In the genomic region with DNA sequence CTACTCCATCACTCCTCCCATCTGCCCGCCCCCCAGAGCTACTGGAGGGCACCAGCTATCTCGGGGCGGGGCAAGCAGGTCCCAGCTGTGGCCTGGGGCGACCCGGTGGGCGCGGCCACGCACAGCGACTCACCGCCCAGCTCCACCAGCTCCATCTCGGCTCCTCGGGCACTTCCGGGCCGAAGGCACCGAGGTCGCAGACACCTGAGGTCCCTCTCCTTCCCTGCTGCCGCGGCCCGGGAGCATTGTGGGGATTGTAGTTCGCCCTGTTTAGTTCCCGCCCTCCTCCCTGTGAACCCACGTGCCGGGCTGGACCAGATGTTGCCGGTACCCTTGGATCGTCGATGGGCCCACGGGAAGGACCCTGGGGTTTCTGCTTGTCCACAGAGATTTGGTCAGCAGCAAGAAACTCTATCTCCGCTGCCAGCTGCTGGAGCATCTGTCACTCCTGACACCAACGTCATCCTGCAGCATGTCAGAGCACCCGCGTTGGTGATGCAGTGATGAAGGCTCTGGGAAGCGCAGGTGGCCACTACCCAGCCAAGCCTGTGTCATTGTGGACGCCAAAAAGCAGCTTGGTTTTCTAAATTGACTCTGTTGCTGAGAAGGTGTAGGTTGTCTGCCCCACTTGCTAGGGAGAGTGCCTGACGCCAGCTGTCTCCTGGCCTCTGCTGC, we compare ENCODE assay signal across 8 mouse cellular contexts. TPM values are rescaled to one million over a fixed set of nuclear protein-coding genes. Genes with fewer than 3 reads are reported as not detected.
DNase-seq lines count a peak whose midpoint lies in the region; ATAC-seq and TF ChIP-seq lines count a peak whose summit lies in the region.

A gene (minus strand): TSS at position 231 of the 675 bp plus-strand sequence.

- no peak; the same call in 1 of the 2 replicates for TF ChIP-seq CTCF in bone marrow, adult 2 months (IDR thresholded peaks at IDR 0.05; ENCODE audit: control insufficient read depth, insufficient read depth, low read length)
- no peak for TF ChIP-seq CTCF in embryonic fibroblast, embryonic 13.5 days (IDR thresholded peaks at IDR 0.05; ENCODE audit: borderline replicate concordance, insufficient read depth, low read length)
- TF ChIP-seq CTCF in midbrain, postnatal 0 days (IDR thresholded peaks at IDR 0.05), result no peak

- peak within 1 kb of the TSS; percentile 76 for H3K4me2 ChIP-seq in kidney, embryonic 15.5 days
- peak within 1 kb of the TSS; percentile 77 for H3K4me2 ChIP-seq in limb, embryonic 15.5 days
- H3K4me2 ChIP-seq in midbrain, postnatal 0 days (ENCODE audit: low read depth, low read length, poor library complexity, severe bottlenecking), result peak within 1 kb of the TSS; percentile 92

- 3% methylated on average over 34 of the region's 34 CpGs for WGBS in bone marrow, adult 2 months
- WGBS in heart, embryonic 10.5 days, result 2% methylated on average over 34 of the region's 34 CpGs
- WGBS in kidney, embryonic 15.5 days, result 2% methylated on average over 34 of the region's 34 CpGs
- WGBS in limb, embryonic 15.5 days, result 3% methylated on average over 33 of the region's 34 CpGs
- 1% methylated on average over 34 of the region's 34 CpGs for WGBS in midbrain, postnatal 0 days

- ATAC-seq in kidney, embryonic 15.5 days (replicated peaks; ENCODE audit: low FRiP score), result peak; percentile 66
- ATAC-seq in limb, embryonic 15.5 days (ENCODE audit: insufficient number of reproducible peaks, low FRiP score, low TSS enrichment, low read depth), result peak; percentile 42
- peak; percentile 64 for ATAC-seq in midbrain, postnatal 0 days (ENCODE audit: low FRiP score)

- H3K9me3 ChIP-seq in heart, embryonic 10.5 days, result no peaks in the 10 kb centered on the region
- H3K9me3 ChIP-seq in kidney, embryonic 15.5 days (replicated peaks), result no peaks in the 10 kb centered on the region
- no peaks in the 10 kb centered on the region for H3K9me3 ChIP-seq in limb, embryonic 15.5 days
- H3K9me3 ChIP-seq in midbrain, postnatal 0 days (ENCODE audit: low read length), result no peaks in the 10 kb centered on the region

- peak; percentile 40; the same call in 1 of the 2 replicates for TF ChIP-seq POLR2A in bone marrow, adult 2 months (IDR thresholded peaks at IDR 0.05; ENCODE audit: borderline replicate concordance, control insufficient read depth, low read depth, low read length)
- TF ChIP-seq POLR2A in embryonic fibroblast, embryonic 13.5 days (IDR thresholded peaks at IDR 0.05; ENCODE audit: low read depth, low read length), result peak; percentile 22; the same call in 1 of the 2 replicates

- peak; percentile 96 for DNase-seq in A20 (ENCODE audit: low read depth, low spot score)
- DNase-seq in heart, embryonic 10.5 days (ENCODE audit: low spot score), result peak; percentile 96
- peak; percentile 79 for DNase-seq in midbrain, postnatal 0 days (ENCODE audit: low spot score)
- peak; percentile 89 to 90 for DNase-seq in spleen, postnatal 36 days (ENCODE audit: low spot score in 2 of 2)

- no peaks in the 10 kb centered on the region for H3K27me3 ChIP-seq in heart, embryonic 10.5 days (ENCODE audit: insufficient read depth, poor library complexity, severe bottlenecking)
- H3K27me3 ChIP-seq in kidney, embryonic 15.5 days, result peaks cover 3% of the 10 kb centered on the region; the same call in 1 of the 2 replicates
- no peaks in the 10 kb centered on the region for H3K27me3 ChIP-seq in limb, embryonic 15.5 days
- no peaks in the 10 kb centered on the region for H3K27me3 ChIP-seq in midbrain, postnatal 0 days (ENCODE audit: insufficient read depth, low read length)

- H3K4me3 ChIP-seq in bone marrow, adult 2 months (replicated peaks; ENCODE audit: control insufficient read depth, low read depth, low read length), result peak within 1 kb of the TSS; percentile 65
- peak within 1 kb of the TSS; percentile 43 for H3K4me3 ChIP-seq in embryonic fibroblast, embryonic 13.5 days (ENCODE audit: insufficient read depth, low read length)
- peak within 1 kb of the TSS; percentile 78 for H3K4me3 ChIP-seq in heart, embryonic 10.5 days
- H3K4me3 ChIP-seq in kidney, embryonic 15.5 days (replicated peaks), result peak within 1 kb of the TSS; percentile 68
- H3K4me3 ChIP-seq in limb, embryonic 15.5 days, result peak within 1 kb of the TSS; percentile 59
- peak within 1 kb of the TSS; percentile 70 for H3K4me3 ChIP-seq in midbrain, postnatal 0 days (ENCODE audit: low read depth, low read length)

- H3K4me1 ChIP-seq in bone marrow, adult 2 months (ENCODE audit: control insufficient read depth, insufficient read depth, low read length), result peaks cover 1% of the 10 kb centered on the region; the same call in 1 of the 2 replicates
- peaks cover 4% of the 10 kb centered on the region; the same call in 1 of the 2 replicates for H3K4me1 ChIP-seq in embryonic fibroblast, embryonic 13.5 days (ENCODE audit: control insufficient read depth, insufficient read depth, low read length)
- H3K4me1 ChIP-seq in heart, embryonic 10.5 days, result peaks cover 46% of the 10 kb centered on the region
- peaks cover 49% of the 10 kb centered on the region for H3K4me1 ChIP-seq in kidney, embryonic 15.5 days
- peaks cover 47% of the 10 kb centered on the region for H3K4me1 ChIP-seq in limb, embryonic 15.5 days
- peaks cover 16% of the 10 kb centered on the region for H3K4me1 ChIP-seq in midbrain, postnatal 0 days (ENCODE audit: insufficient read depth, low read length)

- peak within 1 kb of the TSS; percentile 48 for H3K27ac ChIP-seq in bone marrow, adult 2 months (ENCODE audit: control insufficient read depth, insufficient read depth, low read depth, low read length, poor library complexity)
- no peak within 1 kb of the TSS for H3K27ac ChIP-seq in embryonic fibroblast, embryonic 13.5 days (ENCODE audit: insufficient read depth, low read length)
- H3K27ac ChIP-seq in heart, embryonic 10.5 days, result peak within 1 kb of the TSS; percentile 88
- H3K27ac ChIP-seq in kidney, embryonic 15.5 days, result peak within 1 kb of the TSS; percentile 34
- peak within 1 kb of the TSS; percentile 14; the same call in 1 of the 2 replicates for H3K27ac ChIP-seq in limb, embryonic 15.5 days
- peak within 1 kb of the TSS; percentile 57 for H3K27ac ChIP-seq in midbrain, postnatal 0 days (ENCODE audit: low read depth, low read length)

- peak within 1 kb of the TSS; percentile 59 for H3K9ac ChIP-seq in kidney, embryonic 15.5 days
- H3K9ac ChIP-seq in limb, embryonic 15.5 days, result peak within 1 kb of the TSS; percentile 43
- peak within 1 kb of the TSS; percentile 66 for H3K9ac ChIP-seq in midbrain, postnatal 0 days (replicated peaks; ENCODE audit: low read length, poor library complexity, severe bottlenecking)

- peaks cover 13% of the 10 kb centered on the region for H3K36me3 ChIP-seq in heart, embryonic 10.5 days
- H3K36me3 ChIP-seq in kidney, embryonic 15.5 days, result peaks cover 11% of the 10 kb centered on the region
- peaks cover 10% of the 10 kb centered on the region for H3K36me3 ChIP-seq in limb, embryonic 15.5 days
- peaks cover 3% of the 10 kb centered on the region; the same call in 1 of the 2 replicates for H3K36me3 ChIP-seq in midbrain, postnatal 0 days (ENCODE audit: insufficient read depth, low read length)

RNA-seq across cellular contexts. Expression of the gene that starts here (rescaled TPM):
- 14.4 and 22.1 TPM in 2 replicates for polyA plus RNA-seq in bone marrow, adult 2 months (2011; ENCODE audit: insufficient read depth, insufficient read length, low replicate concordance, missing spikeins)
- polyA plus RNA-seq in embryonic fibroblast, embryonic 13.5 days (2011; ENCODE audit: insufficient read length, low read depth, missing spikeins), result 5.9 and 9.8 TPM in 2 replicates
- 21.3 and 22.3 TPM in 2 replicates for polyA plus RNA-seq in heart, embryonic 10.5 days (2016; fragmentation: Nextera tagmentation; extraction: Ambion mirVana)
- 25.2 and 26.5 TPM in 2 replicates for polyA plus RNA-seq in kidney, embryonic 15.5 days (2015; fragmentation: Nextera tagmentation; extraction: Ambion mirVana)
- polyA plus RNA-seq in limb, embryonic 15.5 days (2015; fragmentation: Nextera tagmentation; extraction: Ambion mirVana), result 21.3 and 23.9 TPM in 2 replicates
- 52.1 and 91.5 TPM in 2 replicates for total RNA-seq in midbrain, postnatal 0 days (2014; rRNA removed)
- 65.3 and 65.5 TPM in 2 replicates for polyA plus RNA-seq in midbrain, postnatal 0 days (2015; fragmentation: Nextera tagmentation; extraction: Ambion mirVana)
